Mouse (Mus musculus) splenic B cell, adult 2 months (primary cell): ENCODE results near the gene Dst.

Experiments used
- DNase-seq: peaks from one replicate; pipeline ENCODE4 v3.0.0-alpha.2; 2011; ENCODE audit warnings: low read depth, low spot score
- H3K27me3 ChIP-seq: 2 replicates; pipeline ENCODE4 v1.6.1; 2012; ENCODE audit warnings: mild to moderate bottlenecking, low read length, moderate library complexity, mixed read lengths; ENCODE audit not compliant: control insufficient read depth, poor library complexity, insufficient read depth, severe bottlenecking
- H3K36me3 ChIP-seq: 2 replicates; pipeline ENCODE4 v1.6.1; 2012; ENCODE audit warnings: mild to moderate bottlenecking, low read length, moderate library complexity, mixed read lengths; ENCODE audit not compliant: control insufficient read depth, poor library complexity, insufficient read depth, severe bottlenecking

Dst gene

DNA sequence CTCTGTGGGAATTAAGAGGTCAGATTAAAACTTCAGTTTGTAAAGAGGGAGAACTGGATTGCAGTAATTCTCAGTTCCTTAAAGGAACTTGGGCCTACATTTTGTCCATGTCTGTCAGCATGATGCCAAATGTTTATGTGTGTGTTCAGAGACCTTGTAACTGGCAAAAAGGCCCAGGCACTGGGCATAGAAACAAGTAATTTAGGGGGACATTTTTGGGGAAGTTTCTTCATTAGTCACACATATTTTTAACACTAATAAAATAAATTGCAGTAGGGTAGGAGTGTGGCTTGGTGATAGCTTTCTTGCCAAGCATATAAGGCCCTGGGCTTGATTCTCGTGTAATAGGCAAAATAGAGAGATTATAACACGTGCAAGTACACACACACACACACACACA lies 203.9 kb downstream of the Dst start:
- Histone ChIP-seq H3K36me3 (no peaks in the 10 kb centered on the region), H3K27me3 (no peaks in the 10 kb centered on the region)
- no peak for DNase-seq

GRCm38 (mm10) chr1:34116444-34116843 lies 208.4 kb downstream of the Dst start:
- DNase-seq = no peak
- H3K36me3 ChIP-seq = no peaks in the 10 kb centered on the region
- H3K27me3 ChIP-seq = no peaks in the 10 kb centered on the region

DNA sequence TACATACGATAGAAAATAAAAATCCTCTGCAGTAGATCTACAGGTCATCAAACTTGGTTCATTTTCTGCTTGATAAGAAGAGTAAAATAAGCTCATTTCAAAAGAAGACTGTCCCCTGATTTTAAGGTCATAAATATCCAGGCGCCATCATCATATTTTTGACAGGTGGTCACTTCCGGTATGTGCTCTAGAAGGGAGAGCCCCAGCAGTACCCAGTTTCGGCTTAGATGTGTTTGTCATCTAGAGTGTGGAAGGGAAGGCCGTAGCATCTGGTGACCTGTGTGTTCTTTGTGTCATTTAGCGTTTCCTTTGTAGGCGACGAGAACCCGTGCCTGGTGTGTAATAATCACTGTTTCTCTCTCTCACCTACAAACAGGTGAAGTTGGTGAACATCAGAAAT lies 209.0 kb downstream of the Dst start:
- no peaks in the 10 kb centered on the region for H3K27me3 ChIP-seq
- no peaks in the 10 kb centered on the region for H3K36me3 ChIP-seq
- DNase-seq = no peak

- H3K36me3 ChIP-seq = no peaks in the 10 kb centered on the region
- no peaks in the 10 kb centered on the region for H3K27me3 ChIP-seq
- DNase-seq = no peak
These were observed 209.7 kb downstream of the Dst start for GRCm38 (mm10) chr1:34117709-34118108.

DNA sequence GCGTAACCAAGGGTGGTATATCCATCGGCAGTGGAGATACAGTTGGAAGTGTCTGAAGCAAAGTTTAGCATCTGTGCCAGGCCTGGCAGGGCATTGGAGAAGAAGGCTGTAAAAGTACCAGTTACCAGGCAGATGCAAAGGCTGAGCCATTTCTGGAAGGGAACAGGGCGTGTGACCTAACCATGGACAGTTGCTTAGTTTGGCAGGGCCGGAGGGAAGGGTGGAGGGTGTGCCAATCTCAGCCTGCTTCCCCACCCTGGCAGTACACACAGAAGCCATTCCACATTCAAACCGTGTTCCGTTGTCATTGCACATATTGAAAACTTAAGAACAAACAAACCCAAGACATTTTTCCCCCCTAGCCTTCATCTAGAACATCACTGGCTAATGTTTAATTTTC lies 212.0 kb downstream of the Dst start:
- no peak for DNase-seq
- Histone ChIP-seq H3K36me3 (no peaks in the 10 kb centered on the region), H3K27me3 (no peaks in the 10 kb centered on the region)

GRCm38 (mm10) chr1:34120602-34121001 lies 212.6 kb downstream of the Dst start:
- no peak for DNase-seq
- no peaks in the 10 kb centered on the region for H3K36me3 ChIP-seq
- H3K27me3 ChIP-seq = no peaks in the 10 kb centered on the region

DNA sequence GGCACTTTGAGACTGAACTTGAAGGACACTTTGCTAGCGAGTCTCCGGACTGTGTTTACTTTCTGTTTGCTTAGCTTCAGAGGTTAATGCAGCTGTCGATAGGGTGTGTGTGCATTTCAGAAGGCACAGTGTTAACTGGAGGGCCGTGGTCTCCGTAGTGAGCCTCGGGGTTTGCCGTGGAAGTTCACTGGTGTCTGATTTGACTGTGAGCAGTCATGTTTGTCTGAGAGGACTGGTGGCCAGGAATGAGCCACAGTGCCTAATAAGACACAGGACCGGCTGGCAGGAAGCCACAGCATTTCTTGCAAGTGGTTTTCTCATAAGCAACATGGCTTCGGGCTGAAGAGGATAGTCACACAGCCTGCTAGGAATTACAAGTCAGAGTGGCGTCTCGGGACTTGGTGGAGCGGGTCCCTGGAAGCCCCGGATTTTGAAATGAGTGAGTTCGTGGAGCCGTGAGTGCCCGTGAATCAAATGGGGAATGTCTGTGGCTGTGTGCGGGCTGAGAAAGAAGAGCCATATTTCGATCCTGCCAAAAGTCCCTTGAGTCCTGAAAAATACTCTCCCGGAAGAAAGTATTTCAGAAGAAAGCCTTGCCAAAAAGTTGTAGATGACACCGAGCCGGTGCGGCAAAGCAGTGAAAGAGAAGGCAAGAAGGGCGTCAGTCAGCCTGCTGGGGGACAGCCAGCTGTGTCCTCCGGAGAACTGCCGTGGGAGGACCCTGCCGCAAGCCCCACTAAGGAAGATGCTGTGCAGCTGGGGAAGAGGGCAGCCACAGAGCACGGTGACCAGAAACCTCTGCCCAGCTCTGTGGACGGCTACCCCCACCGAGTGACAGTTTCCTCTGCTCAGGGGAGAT lies 213.4 kb downstream of the Dst start:
- Histone ChIP-seq H3K27me3 (no peaks in the 10 kb centered on the region), H3K36me3 (no peaks in the 10 kb centered on the region)
- DNase-seq = no peak

GRCm38 (mm10) chr1:34122198-34122597 lies 214.2 kb downstream of the Dst start:
- Histone ChIP-seq H3K36me3 (no peaks in the 10 kb centered on the region), H3K27me3 (no peaks in the 10 kb centered on the region)
- no peak for DNase-seq

- H3K36me3 ChIP-seq = no peaks in the 10 kb centered on the region
- H3K27me3 ChIP-seq = no peaks in the 10 kb centered on the region
- no peak for DNase-seq
These were observed 214.9 kb downstream of the Dst start for GRCm38 (mm10) chr1:34122905-34123304.

DNA sequence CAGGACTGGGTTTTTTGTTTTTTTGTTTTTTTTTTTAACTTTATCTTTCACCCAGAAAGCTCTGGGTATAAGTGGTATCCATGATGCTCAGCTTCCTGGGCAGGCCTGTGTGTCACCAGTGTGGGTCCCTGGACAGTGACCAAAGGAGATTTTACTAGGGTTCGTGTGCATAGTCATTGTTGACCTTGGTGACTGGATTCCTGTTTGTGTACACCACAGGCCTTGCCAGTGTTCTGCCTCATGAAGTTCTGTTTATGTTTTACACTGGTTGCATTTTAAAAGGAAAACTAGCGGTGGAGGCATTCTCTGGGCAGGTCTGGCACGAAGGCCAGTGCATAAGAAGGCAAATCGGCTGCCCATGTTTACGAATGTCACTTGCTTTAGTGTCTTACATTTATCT lies 215.3 kb downstream of the Dst start:
- H3K27me3 ChIP-seq = no peaks in the 10 kb centered on the region
- no peaks in the 10 kb centered on the region for H3K36me3 ChIP-seq
- DNase-seq = no peak

GRCm38 (mm10) chr1:34124376-34124775 lies 216.4 kb downstream of the Dst start:
- no peak for DNase-seq
- Histone ChIP-seq H3K36me3 (no peaks in the 10 kb centered on the region), H3K27me3 (no peaks in the 10 kb centered on the region)

GRCm38 (mm10) chr1:34125148-34125547 lies 217.1 kb downstream of the Dst start:
- no peak for DNase-seq
- H3K36me3 ChIP-seq = no peaks in the 10 kb centered on the region
- no peaks in the 10 kb centered on the region for H3K27me3 ChIP-seq

DNA sequence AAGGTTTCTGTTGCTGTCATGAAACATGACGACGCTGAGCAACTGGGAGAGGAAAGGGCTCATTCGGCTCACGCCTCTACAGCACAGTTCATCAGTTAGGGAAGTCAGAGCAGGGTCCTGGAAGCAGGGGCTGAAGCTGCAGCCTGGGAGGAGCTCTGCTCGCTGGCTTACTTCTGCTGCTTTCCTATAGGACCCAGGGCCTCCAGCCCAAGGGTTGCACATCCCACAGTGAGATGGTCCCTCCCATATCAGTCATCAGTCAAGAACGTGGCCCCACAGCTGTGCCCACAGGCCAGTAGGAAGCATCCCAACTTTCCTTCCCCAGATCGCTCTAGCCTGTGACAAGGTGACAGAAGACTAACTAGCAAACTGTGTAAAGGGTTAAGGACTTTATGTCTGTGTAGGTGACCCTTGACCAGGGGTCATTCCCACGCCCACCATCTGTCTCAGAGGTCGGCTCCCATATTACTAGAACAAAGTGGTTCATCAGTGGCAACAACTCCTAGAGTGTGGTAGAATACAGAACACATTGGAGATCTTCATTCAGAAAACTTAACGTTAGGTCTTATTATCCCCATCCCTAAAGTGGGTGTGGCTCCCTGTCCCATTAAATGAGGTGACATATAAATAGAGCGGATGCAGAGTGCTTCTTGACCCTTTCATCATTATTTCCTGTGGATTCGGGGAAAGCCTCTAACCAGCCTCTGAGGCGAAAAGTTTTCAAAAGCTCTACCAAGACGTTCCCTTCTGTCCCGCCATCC lies 219.9 kb downstream of the Dst start:
- no peak for DNase-seq
- H3K36me3 ChIP-seq = no peaks in the 10 kb centered on the region
- H3K27me3 ChIP-seq = no peaks in the 10 kb centered on the region

DNA sequence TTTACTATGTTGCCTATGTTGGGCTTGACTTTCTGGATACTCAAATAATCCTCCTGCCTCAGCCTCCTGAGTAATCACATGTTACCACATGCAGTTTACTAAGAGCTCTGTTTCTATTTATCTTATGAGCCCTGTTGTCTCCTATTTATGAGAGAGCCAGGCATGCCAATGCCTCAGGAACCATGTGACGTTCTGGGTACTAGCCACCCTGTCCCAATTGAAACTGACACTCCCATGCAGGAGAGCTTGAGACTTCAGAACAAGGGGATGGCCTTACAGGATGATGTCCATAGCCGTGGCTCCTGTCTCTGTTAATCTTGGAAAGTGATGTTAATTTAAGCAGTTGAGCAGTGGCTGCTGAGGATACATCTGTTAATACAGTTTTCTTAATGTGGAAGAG lies 220.8 kb downstream of the Dst start:
- no peak for DNase-seq
- H3K36me3 ChIP-seq = no peaks in the 10 kb centered on the region
- no peaks in the 10 kb centered on the region for H3K27me3 ChIP-seq

DNA sequence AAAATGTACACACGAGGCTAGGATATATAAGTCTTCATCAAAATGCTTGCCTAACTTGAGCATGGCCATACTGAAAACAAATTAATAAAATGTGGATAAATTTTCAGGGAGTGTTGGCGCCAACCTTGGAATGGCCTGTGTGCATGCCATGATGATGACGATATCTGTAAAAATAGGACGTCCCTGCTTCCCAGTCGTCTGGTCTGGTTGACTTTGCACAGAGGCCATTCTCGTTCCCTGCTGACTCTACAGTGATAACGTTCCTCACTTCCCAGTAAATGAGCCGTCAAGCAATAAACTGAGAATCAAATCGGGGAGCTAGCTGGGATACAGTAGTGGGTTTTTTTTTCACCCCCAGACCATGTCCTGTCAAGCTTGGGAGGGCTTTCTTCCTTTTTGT lies 221.7 kb downstream of the Dst start:
- Histone ChIP-seq H3K36me3 (no peaks in the 10 kb centered on the region), H3K27me3 (no peaks in the 10 kb centered on the region)
- DNase-seq = no peak
